Mouse (Mus musculus): ENCODE data around the gene Mgst2.

DNA sequence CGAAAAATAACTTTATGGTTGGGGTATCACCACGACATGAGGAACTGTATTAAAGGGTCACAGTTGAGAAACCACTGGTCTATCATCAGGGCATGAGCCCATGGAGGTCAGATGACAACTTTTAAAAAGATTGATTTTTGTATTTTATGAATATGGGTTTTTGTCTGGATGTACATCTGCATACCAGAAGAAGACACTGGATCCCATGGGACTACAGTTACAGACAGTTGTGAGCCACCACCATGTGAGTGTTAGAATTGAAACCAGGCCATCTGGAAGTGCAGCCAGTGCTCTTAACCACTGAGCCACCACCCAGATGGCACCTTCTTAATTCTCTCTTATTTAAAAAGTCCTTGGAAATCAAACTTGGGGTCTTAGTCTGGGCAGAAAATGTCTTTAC is 24.2 kb upstream of the Mgst2 start:
- TF ChIP-seq CTCF (IDR thresholded peaks at IDR 0.05; ENCODE audit: low read depth) (no peak), EP300 (IDR thresholded peaks at IDR 0.05; ENCODE audit: low read depth) (no peak)

Data from heart, postnatal 0 days (tissue).